Mouse (Mus musculus): Measurements from ENCODE around the gene Bbox1.

Bbox1 gene

DNA sequence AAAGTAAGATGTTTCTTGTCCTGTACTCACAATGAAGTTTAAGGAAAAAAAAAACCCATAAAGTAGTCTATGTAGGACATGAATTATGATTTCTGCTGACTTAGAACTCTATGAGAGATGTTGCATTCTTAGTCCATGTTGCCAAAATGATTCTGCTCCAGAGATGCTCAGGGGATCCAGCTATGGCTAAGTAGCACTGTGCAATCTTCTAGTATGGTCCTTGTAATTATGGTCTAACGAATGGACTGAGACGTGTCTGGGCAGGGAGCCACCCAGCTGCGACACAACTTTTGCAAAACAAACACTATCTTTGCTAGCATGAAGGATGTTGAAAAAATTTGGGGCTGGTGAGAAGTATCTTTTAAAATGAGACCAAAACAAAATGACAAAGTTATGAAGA is 45.1 kb downstream of the Bbox1 start:
- DNase-seq: no peak

DNA sequence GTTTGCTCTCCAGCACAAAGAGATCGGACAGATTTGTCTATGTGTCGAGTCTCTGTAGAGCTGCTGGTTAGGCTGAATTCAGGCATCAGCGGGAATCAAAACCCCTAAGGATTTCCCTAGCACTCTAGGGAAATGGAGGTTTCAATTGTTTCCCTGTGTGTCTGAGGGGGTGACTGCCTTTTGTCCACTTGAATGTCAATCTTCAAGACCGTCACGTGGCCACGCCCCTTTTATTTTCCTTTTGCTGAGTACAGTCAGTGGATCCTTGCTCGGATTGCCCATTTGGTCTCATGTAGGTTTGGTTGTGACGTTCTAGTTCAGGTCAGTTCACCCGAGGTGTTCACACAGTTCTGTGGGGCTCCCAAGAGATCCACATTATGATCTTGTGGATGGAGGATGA is 82.1 kb downstream of the Bbox1 start:
- DNase-seq: no peak

DNA sequence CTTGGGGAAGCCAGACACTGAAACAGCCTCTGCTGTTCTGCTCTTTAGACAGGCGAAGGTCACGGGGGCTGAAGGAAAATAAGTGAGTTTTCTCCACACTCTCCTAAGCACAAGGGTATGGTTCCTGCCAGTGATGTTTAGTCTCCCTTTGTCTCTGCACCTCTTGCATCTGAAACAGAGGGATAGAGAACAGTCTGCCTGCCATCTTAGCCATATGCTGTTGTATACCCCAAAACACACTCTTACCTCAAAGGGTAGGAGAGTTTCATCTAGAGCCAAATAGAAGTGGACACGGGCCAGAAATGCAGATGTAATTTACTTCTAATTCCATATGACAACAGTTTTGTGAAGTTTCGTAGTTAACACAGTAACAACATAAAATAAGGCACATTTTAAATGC is 83.6 kb downstream of the Bbox1 start:
- no peak for DNase-seq

DNA sequence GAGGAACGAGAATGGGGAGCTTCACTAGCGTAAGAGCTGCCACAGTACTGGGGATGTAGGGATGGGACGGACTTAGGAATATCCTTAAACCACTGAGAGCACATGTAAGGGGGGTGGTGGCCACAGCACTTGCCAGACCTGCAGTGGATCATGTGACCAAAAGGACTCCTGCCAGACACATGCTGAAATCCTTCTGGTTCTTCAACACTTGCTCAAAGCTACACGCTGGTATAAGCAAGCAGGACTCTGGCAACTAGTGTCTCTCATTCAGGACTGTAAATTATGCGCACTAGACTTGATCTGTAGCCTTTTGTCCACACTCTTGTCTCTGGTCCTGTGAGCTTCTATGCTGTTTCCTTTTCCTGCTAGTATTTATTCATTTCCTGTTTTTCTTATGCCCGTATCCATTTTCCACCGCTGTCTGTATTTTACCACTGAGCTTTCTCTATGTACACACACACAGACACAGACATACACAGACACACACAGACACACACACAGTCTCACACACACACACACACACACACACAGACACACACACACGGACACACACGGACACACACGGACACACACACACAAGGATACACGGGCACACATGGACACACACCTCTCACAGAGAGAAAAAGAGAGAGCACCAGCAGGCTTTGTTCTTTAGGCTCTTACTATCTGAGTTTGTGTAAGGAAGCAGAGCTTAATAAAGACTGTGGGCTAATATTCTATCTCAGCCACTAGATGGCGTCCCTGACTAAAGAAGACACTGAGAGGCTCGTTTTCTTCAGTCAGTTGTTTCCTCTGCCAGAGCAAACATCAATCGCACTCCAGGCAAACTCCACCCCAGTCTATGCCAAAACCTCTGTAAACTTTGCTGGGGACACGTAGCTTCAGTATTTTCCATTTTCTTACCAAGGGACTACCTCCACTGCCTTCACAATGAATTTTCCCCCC is 84.9 kb downstream of the Bbox1 start:
- DNase-seq: no peak

DNA sequence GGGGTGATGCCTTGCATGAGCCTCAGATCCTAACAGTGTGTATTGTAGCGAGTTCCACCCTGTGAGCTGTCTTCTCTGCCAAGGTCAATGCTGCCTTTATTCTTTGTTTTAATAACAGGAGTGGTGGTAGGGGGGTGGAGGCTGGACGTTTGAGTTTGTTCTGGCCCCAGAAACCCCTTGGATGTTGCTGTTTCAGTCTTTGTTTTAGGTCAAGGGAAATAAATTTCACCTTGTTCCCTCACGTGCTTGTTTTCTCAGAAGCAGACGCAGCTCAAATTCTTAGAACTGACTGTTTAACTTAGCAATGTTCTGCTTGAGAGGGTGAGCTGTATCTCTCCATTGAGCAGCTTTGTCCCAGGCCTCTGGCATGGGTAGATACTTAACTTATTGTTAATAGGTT is 87.9 kb downstream of the Bbox1 start:
- DNase-seq: no peak

DNA sequence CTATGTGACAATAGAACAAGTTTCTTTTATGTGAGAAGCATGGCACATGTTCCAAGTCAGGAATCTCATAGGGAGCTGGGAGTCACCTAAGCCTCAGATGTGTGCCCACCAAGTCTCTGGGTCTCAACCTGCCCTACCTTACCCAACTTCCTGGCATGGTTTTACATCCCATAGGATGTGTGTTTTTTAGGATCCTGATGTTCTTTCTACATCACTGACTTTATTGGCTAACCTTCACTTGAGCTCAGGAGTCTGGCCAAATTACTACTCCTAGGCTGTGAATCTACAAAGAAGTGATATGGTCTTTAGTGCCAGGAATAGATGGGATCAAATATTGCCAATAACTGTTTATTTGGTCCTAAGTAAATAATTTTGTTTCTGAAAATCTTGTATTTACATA is 88.4 kb downstream of the Bbox1 start:
- DNase-seq: no peak

DNA sequence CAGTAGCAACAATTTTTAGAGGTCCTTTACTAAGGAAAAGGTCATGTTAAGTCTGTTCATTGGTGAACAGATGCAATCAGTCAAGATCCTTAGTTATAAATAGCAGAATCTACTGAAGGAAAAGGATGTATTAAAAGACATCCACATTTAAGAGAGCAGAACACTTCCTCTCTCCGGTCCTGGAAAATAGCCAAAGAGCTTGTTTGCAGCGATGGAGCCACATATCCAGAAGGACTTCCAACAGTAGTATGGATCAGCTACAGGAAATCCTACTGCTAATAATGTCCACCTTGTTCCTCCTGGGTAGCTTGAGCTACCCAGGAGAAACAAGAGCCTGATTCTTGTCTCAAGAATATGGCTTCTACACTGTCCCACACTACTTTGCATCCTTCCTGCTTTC is 91.6 kb downstream of the Bbox1 start:
- no peak for DNase-seq

DNA sequence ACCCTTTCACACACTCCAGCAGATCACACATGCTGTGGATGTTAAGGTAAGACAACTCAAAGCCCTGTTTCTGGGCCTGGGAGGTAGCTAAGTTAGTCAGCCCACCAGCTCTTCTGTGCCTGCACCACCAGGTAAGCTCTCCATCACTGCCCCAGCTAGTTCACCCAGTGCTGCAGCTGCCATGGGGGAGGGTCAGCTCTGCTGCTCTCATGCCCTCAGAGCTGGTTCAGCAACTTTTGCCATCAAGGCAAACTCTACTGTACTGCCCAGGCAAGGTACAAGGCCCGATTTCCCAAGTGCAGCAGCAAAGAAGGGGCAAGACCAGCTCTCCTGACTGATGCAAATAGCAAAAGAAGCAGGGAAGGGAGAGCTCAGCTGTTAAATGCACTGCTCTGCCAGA is 93.9 kb downstream of the Bbox1 start:
- DNase-seq: no peak

DNA sequence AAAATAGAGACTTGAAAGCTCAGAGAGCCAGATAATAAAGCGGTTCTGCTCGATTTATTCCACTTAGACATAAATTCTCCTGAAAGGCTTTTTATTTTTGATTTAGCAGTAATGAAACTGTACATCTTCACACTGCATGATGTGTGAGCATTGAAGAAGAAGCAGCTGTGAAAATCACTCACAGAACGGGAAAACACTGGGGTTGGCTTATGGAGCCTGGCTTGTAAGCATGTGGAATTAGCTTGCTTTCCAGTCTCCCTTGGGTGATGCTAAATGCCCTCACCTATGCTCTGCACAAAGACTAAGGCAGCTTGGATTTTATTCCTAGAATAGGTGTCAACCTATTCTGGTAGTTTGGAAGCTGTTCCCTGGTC is 98.7 kb downstream of the Bbox1 start:
- no peak for DNase-seq

DNA sequence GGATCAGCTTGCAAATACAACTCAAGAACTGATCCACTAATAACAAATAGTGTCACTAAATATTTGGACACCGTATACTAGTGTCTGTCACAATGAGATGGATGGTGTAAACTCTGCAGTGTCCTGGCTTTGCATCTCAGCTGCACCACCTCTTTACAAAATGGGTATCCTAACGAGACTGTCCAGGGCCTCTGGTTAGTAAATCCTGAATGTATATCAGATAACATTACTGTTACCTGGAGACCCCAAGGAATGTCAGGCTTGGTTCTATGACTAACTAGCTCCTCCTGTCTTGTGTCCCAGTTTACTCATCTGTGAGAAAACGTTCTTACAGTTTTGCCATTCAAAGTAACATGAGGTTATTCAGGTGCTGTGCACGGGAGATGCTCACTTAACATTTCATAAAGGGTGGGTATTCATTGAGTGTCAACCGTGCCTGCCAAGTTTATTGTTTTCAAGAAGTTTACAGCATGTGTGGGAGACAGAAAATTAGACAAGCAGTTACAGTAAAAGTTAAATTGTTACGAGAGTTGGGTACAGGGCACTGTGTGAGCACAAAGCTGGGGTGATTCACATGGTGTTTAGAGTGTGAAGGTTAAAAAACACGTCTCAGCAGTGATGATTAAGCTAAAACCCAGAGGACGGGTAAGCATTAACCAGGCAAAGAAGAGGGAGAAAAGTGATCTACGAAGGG is 99.2 kb downstream of the Bbox1 start:
- no peak for DNase-seq

DNA sequence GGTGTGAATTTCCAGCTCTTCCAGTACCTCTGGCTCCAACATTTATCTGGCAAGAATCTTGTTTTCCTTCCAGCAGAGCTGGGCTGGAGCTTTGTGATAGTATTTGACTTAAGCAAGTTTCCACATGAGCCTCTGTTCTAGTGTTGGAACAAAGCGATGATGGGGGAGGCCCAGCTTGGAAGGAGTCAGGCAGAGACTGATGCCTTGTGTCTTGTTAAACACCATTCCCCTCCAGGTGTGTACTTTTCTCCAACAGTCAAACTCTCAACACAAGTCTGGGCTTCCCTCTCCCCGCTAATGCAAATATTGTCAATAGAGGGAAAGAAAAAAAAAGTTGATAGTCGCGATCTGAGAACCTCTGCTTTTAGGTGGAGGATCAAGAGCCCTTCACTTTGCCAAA is 100.1 kb downstream of the Bbox1 start:
- no peak for DNase-seq
